Mouse (Mus musculus) ES-Bruce4 (cell line): ENCODE data around the gene Gm48551.

Experiments
- CTCF ChIP-seq: IDR thresholded peaks from one replicate; pipeline ENCODE4 v1.8.1; 2011; ENCODE audit warnings: low read depth, low read length
- EP300 ChIP-seq: IDR thresholded peaks from 2 replicates; pipeline ENCODE4 v1.6.1; 2011; ENCODE audit warnings: low read depth, low read length; ENCODE audit not compliant: insufficient read depth
- POLR2A ChIP-seq: IDR thresholded peaks from one replicate; pipeline ENCODE4 v1.8.1; 2011; ENCODE audit warnings: low read length; ENCODE audit not compliant: insufficient read depth

- TF ChIP-seq POLR2A (no peak), CTCF (no peak), EP300 (no peak)
Measured at GRCm38 (mm10) chr10:81415146-81415545, 30.9 kb downstream of the Gm48551 start.
